Mouse (Mus musculus): Measurements from ENCODE around the gene Pigc.

DNA sequence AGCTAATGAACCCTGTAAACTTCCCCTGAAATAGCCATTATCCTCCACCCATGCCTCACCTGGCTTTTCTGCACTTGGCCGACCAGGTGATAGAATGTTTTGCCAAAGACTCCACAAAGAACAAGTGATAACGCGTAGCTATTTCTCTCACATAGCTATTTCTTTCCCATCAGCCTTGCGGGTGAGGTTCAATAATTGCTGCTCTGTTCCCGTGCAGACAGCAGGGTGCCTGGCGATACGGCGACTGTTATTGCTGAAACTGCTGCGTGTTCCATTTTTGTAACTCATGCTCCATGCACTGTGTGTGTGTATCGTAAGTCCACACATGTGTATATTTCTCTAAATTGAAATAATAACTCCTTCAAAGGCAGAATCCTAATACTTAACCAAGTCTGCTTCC is 37.2 kb upstream of the Pigc start:
- TF ChIP-seq CTCF (IDR thresholded peaks at IDR 0.05; ENCODE audit: insufficient read depth, low read depth, low read length) (no peak), POLR2A (IDR thresholded peaks at IDR 0.05; ENCODE audit: insufficient read depth, low read depth, low read length) (no peak)
